Mouse (Mus musculus): Measurements from ENCODE around the gene Kcnk6.
"Not testable (repeated sequence)": the region's sequence is repeated elsewhere in the genome, so short reads cannot be mapped to it uniquely, and the experiment has no call there.

Gene Kcnk6

GRCm38 (mm10) chr7:29259781-29260730 is 27.7 kb upstream of the Kcnk6 start:
- no peak for DNase-seq (ENCODE audit: low read depth, low spot score)
- peaks cover 2% of the 10 kb centered on the region; the same call in 1 of the 2 replicates for H3K36me3 ChIP-seq (ENCODE audit: control insufficient read depth, insufficient read depth, low read length, poor library complexity, severe bottlenecking)
- H3K27me3 ChIP-seq (ENCODE audit: control insufficient read depth, insufficient read depth, low read length, poor library complexity, severe bottlenecking), result no peaks in the 10 kb centered on the region

- Histone ChIP-seq H3K36me3 (ENCODE audit: control insufficient read depth, insufficient read depth, low read length, poor library complexity, severe bottlenecking) (peaks cover 2% of the 10 kb centered on the region; the same call in 1 of the 2 replicates), H3K27me3 (ENCODE audit: control insufficient read depth, insufficient read depth, low read length, poor library complexity, severe bottlenecking) (no peaks in the 10 kb centered on the region)
- DNase-seq (ENCODE audit: low read depth, low spot score), result no peak
These were observed 25.1 kb upstream of the Kcnk6 start for GRCm38 (mm10) chr7:29257368-29257767.

- Histone ChIP-seq H3K36me3 (ENCODE audit: control insufficient read depth, insufficient read depth, low read length, poor library complexity, severe bottlenecking) (peaks cover 2% of the 10 kb centered on the region; the same call in 1 of the 2 replicates), H3K27me3 (ENCODE audit: control insufficient read depth, insufficient read depth, low read length, poor library complexity, severe bottlenecking) (no peaks in the 10 kb centered on the region)
- DNase-seq (ENCODE audit: low read depth, low spot score), result no peak
These were observed 23.6 kb upstream of the Kcnk6 start for GRCm38 (mm10) chr7:29255875-29256274.

- Histone ChIP-seq H3K36me3 (ENCODE audit: control insufficient read depth, insufficient read depth, low read length, poor library complexity, severe bottlenecking) (no peaks in the 10 kb centered on the region; the same call in 1 of the 2 replicates), H3K27me3 (ENCODE audit: control insufficient read depth, insufficient read depth, low read length, poor library complexity, severe bottlenecking) (no peaks in the 10 kb centered on the region)
- DNase-seq (ENCODE audit: low read depth, low spot score), result no peak
These were observed 21.5 kb upstream of the Kcnk6 start for GRCm38 (mm10) chr7:29253842-29254241.

- no peak for DNase-seq (ENCODE audit: low read depth, low spot score)
- Histone ChIP-seq H3K36me3 (ENCODE audit: control insufficient read depth, insufficient read depth, low read length, poor library complexity, severe bottlenecking) (no peaks in the 10 kb centered on the region), H3K27me3 (ENCODE audit: control insufficient read depth, insufficient read depth, low read length, poor library complexity, severe bottlenecking) (no peaks in the 10 kb centered on the region)
These were observed 18.9 kb upstream of the Kcnk6 start for GRCm38 (mm10) chr7:29251166-29251565.

- no peaks in the 10 kb centered on the region for H3K36me3 ChIP-seq (ENCODE audit: control insufficient read depth, insufficient read depth, low read length, poor library complexity, severe bottlenecking)
- no peaks in the 10 kb centered on the region for H3K27me3 ChIP-seq (ENCODE audit: control insufficient read depth, insufficient read depth, low read length, poor library complexity, severe bottlenecking)
- peak; percentile 37 for DNase-seq (ENCODE audit: low read depth, low spot score)
These were observed 16.0 kb upstream of the Kcnk6 start, which contains the start of gene 2200002D01Rik for GRCm38 (mm10) chr7:29248261-29248841. TSS of gene 2200002D01Rik (minus strand) at chr7:29248466.

GRCm38 (mm10) chr7:29247706-29248105 is 15.4 kb upstream of the Kcnk6 start:
- no peak for DNase-seq (ENCODE audit: low read depth, low spot score)
- Histone ChIP-seq H3K36me3 (ENCODE audit: control insufficient read depth, insufficient read depth, low read length, poor library complexity, severe bottlenecking) (no peaks in the 10 kb centered on the region), H3K27me3 (ENCODE audit: control insufficient read depth, insufficient read depth, low read length, poor library complexity, severe bottlenecking) (no peaks in the 10 kb centered on the region)

GRCm38 (mm10) chr7:29247314-29247700 is 15.0 kb upstream of the Kcnk6 start:
- Histone ChIP-seq H3K36me3 (ENCODE audit: control insufficient read depth, insufficient read depth, low read length, poor library complexity, severe bottlenecking) (no peaks in the 10 kb centered on the region), H3K27me3 (ENCODE audit: control insufficient read depth, insufficient read depth, low read length, poor library complexity, severe bottlenecking) (no peaks in the 10 kb centered on the region)
- peak; percentile 82 for DNase-seq (ENCODE audit: low read depth, low spot score)

GRCm38 (mm10) chr7:29246619-29247313 is 14.5 kb upstream of the Kcnk6 start:
- Histone ChIP-seq H3K27me3 (ENCODE audit: control insufficient read depth, insufficient read depth, low read length, poor library complexity, severe bottlenecking) (no peaks in the 10 kb centered on the region), H3K36me3 (ENCODE audit: control insufficient read depth, insufficient read depth, low read length, poor library complexity, severe bottlenecking) (no peaks in the 10 kb centered on the region)
- no peak for DNase-seq (ENCODE audit: low read depth, low spot score)

GRCm38 (mm10) chr7:29246015-29246414 is 13.7 kb upstream of the Kcnk6 start:
- DNase-seq (ENCODE audit: low read depth, low spot score), result no peak
- H3K36me3 ChIP-seq (ENCODE audit: control insufficient read depth, insufficient read depth, low read length, poor library complexity, severe bottlenecking), result no peaks in the 10 kb centered on the region
- H3K27me3 ChIP-seq (ENCODE audit: control insufficient read depth, insufficient read depth, low read length, poor library complexity, severe bottlenecking), result no peaks in the 10 kb centered on the region

- Histone ChIP-seq H3K36me3 (ENCODE audit: control insufficient read depth, insufficient read depth, low read length, poor library complexity, severe bottlenecking) (no peaks in the 10 kb centered on the region), H3K27me3 (ENCODE audit: control insufficient read depth, insufficient read depth, low read length, poor library complexity, severe bottlenecking) (no peaks in the 10 kb centered on the region)
- DNase-seq (ENCODE audit: low read depth, low spot score), result peak; percentile 60
These were observed 12.6 kb upstream of the Kcnk6 start for GRCm38 (mm10) chr7:29244732-29245416.

GRCm38 (mm10) chr7:29238019-29238967 is 6.0 kb upstream of the Kcnk6 start, which contains the start of gene Yif1b:
TSS of gene Yif1b (plus strand) at chr7:29238329.
- no peaks in the 10 kb centered on the region for H3K27me3 ChIP-seq (ENCODE audit: control insufficient read depth, insufficient read depth, low read length, poor library complexity, severe bottlenecking)
- no peaks in the 10 kb centered on the region for H3K36me3 ChIP-seq (ENCODE audit: control insufficient read depth, insufficient read depth, low read length, poor library complexity, severe bottlenecking)
- DNase-seq (ENCODE audit: low read depth, low spot score), result peak; percentile 100

- H3K27me3 ChIP-seq (ENCODE audit: control insufficient read depth, insufficient read depth, low read length, poor library complexity, severe bottlenecking); H3K36me3 ChIP-seq (ENCODE audit: control insufficient read depth, insufficient read depth, low read length, poor library complexity, severe bottlenecking); DNase-seq (ENCODE audit: low read depth, low spot score): not testable (repeated sequence)
These were observed 5.3 kb upstream of the Kcnk6 start for GRCm38 (mm10) chr7:29237596-29237995.

Measured in splenic B cell, adult 2 months (primary cell).